Mouse (Mus musculus): ENCODE results near the gene Zfp217. TPM values are rescaled to one million over a fixed set of nuclear protein-coding genes. Genes with fewer than 3 reads are reported as not detected.
A peak's percentile ranks its signal among the peaks of the same experiment; 100 is the strongest.

Zfp217 gene
- total and polyA plus RNA-seq, 2 experiments from 2014 or later = 2.1 to 10.1 TPM

- Histone ChIP-seq H3K4me1 (ENCODE audit: control insufficient read depth, insufficient read depth) (peaks cover 11% of the 10 kb centered on the region), H3K9me3 (replicated peaks; ENCODE audit: control insufficient read depth, low read length) (no peaks in the 10 kb centered on the region), H3K4me3 (ENCODE audit: low read depth, low read length) (no peak overlapping the region), H3K36me3 (replicated peaks; ENCODE audit: control insufficient read depth, insufficient read depth, low read length) (no peaks in the 10 kb centered on the region), H3K9ac (replicated peaks; ENCODE audit: low read depth, low read length) (no peak overlapping the region), H3K4me2 (ENCODE audit: low read depth, low read length) (no peak overlapping the region), H3K27me3 (ENCODE audit: control insufficient read depth, insufficient read depth, low read length) (no peaks in the 10 kb centered on the region), H3K27ac (ENCODE audit: low read depth) (no peak overlapping the region)
- DNase-seq (ENCODE audit: low spot score) = no peak
- TF ChIP-seq CTCF (IDR thresholded peaks at IDR 0.05; ENCODE audit: low read depth) = no peak
- no peak for TF ChIP-seq EP300 (IDR thresholded peaks at IDR 0.05; ENCODE audit: low read depth)
- WGBS = 73% methylated on average over 4 of the region's 4 CpGs
- no peak for ATAC-seq (ENCODE audit: insufficient read depth, low read depth)
These were observed 11.1 kb upstream of the Zfp217 start for GRCm38 (mm10) chr2:170158987-170159386.

GRCm38 (mm10) chr2:170158251-170158650 is 10.3 kb upstream of the Zfp217 start:
- 37% methylated on average over 5 of the region's 5 CpGs for WGBS
- DNase-seq (ENCODE audit: low spot score) = no peak

GRCm38 (mm10) chr2:170157280-170158200 is 9.6 kb upstream of the Zfp217 start:
- Histone ChIP-seq H3K27me3 (ENCODE audit: control insufficient read depth, insufficient read depth, low read length) (no peaks in the 10 kb centered on the region), H3K36me3 (replicated peaks; ENCODE audit: control insufficient read depth, insufficient read depth, low read length) (no peaks in the 10 kb centered on the region), H3K4me2 (ENCODE audit: low read depth, low read length) (no peak overlapping the region), H3K4me3 (ENCODE audit: low read depth, low read length) (no peak overlapping the region), H3K9me3 (replicated peaks; ENCODE audit: control insufficient read depth, low read length) (no peaks in the 10 kb centered on the region), H3K4me1 (ENCODE audit: control insufficient read depth, insufficient read depth) (peaks cover 11% of the 10 kb centered on the region), H3K9ac (replicated peaks; ENCODE audit: low read depth, low read length) (no peak overlapping the region), H3K27ac (ENCODE audit: low read depth) (no peak overlapping the region)
- ATAC-seq (ENCODE audit: insufficient read depth, low read depth) (no peak), DNase-seq (ENCODE audit: low spot score) (no peak)
- no peak for TF ChIP-seq CTCF (IDR thresholded peaks at IDR 0.05; ENCODE audit: low read depth)
- TF ChIP-seq EP300 (IDR thresholded peaks at IDR 0.05; ENCODE audit: low read depth) = no peak
- WGBS = 55% methylated on average over 11 of the region's 11 CpGs

More at GRCm38 (mm10) chr2:170158251-170158650, 10.3 kb upstream of the Zfp217 start:
- Histone ChIP-seq H3K27me3 (ENCODE audit: control insufficient read depth, insufficient read depth, low read length) (no peaks in the 10 kb centered on the region), H3K36me3 (replicated peaks; ENCODE audit: control insufficient read depth, insufficient read depth, low read length) (no peaks in the 10 kb centered on the region), H3K4me1 (ENCODE audit: control insufficient read depth, insufficient read depth) (peaks cover 11% of the 10 kb centered on the region), H3K4me3 (ENCODE audit: low read depth, low read length) (no peak overlapping the region), H3K9me3 (replicated peaks; ENCODE audit: control insufficient read depth, low read length) (no peaks in the 10 kb centered on the region), H3K9ac (replicated peaks; ENCODE audit: low read depth, low read length) (no peak overlapping the region), H3K27ac (ENCODE audit: low read depth) (peak overlapping the region; percentile 1; the same call in 1 of the 2 replicates), H3K4me2 (ENCODE audit: low read depth, low read length) (no peak overlapping the region)
- TF ChIP-seq EP300 (IDR thresholded peaks at IDR 0.05; ENCODE audit: low read depth) = no peak
- no peak for TF ChIP-seq CTCF (IDR thresholded peaks at IDR 0.05; ENCODE audit: low read depth)
- ATAC-seq (ENCODE audit: insufficient read depth, low read depth) = no peak

- peak; percentile 75 for ATAC-seq (ENCODE audit: insufficient read depth, low read depth)
- under 1% methylated on average over 18 of the region's 18 CpGs for WGBS
- TF ChIP-seq CTCF (IDR thresholded peaks at IDR 0.05; ENCODE audit: low read depth) = peak; percentile 40
- TF ChIP-seq EP300 (IDR thresholded peaks at IDR 0.05; ENCODE audit: low read depth) = peak; percentile 11
- Histone ChIP-seq H3K27ac (ENCODE audit: low read depth) (peak overlapping the region; percentile 87), H3K9ac (replicated peaks; ENCODE audit: low read depth, low read length) (peak overlapping the region; percentile 40; the same call in 1 of the 2 replicates), H3K36me3 (replicated peaks; ENCODE audit: control insufficient read depth, insufficient read depth, low read length) (no peaks in the 10 kb centered on the region), H3K4me2 (ENCODE audit: low read depth, low read length) (peak overlapping the region; percentile 73), H3K27me3 (ENCODE audit: control insufficient read depth, insufficient read depth, low read length) (no peaks in the 10 kb centered on the region), H3K4me1 (ENCODE audit: control insufficient read depth, insufficient read depth) (peaks cover 11% of the 10 kb centered on the region), H3K4me3 (ENCODE audit: low read depth, low read length) (peak overlapping the region; percentile 41), H3K9me3 (replicated peaks; ENCODE audit: control insufficient read depth, low read length) (no peaks in the 10 kb centered on the region)
- DNase-seq (ENCODE audit: low spot score) = peak; percentile 92
These were observed 7.3 kb upstream of the Zfp217 start for GRCm38 (mm10) chr2:170155089-170155740.

GRCm38 (mm10) chr2:170154738-170155088 is 6.8 kb upstream of the Zfp217 start:
- DNase-seq (ENCODE audit: low spot score) (no peak), ATAC-seq (ENCODE audit: insufficient read depth, low read depth) (no peak)
- Histone ChIP-seq H3K9me3 (replicated peaks; ENCODE audit: control insufficient read depth, low read length) (no peaks in the 10 kb centered on the region), H3K27ac (ENCODE audit: low read depth) (peak overlapping the region; percentile 87), H3K27me3 (ENCODE audit: control insufficient read depth, insufficient read depth, low read length) (no peaks in the 10 kb centered on the region), H3K4me3 (ENCODE audit: low read depth, low read length) (peak overlapping the region; percentile 41), H3K4me2 (ENCODE audit: low read depth, low read length) (peak overlapping the region; percentile 73), H3K4me1 (ENCODE audit: control insufficient read depth, insufficient read depth) (peaks cover 11% of the 10 kb centered on the region), H3K36me3 (replicated peaks; ENCODE audit: control insufficient read depth, insufficient read depth, low read length) (no peaks in the 10 kb centered on the region), H3K9ac (replicated peaks; ENCODE audit: low read depth, low read length) (peak overlapping the region; percentile 40; the same call in 1 of the 2 replicates)
- 8% methylated on average over 5 of the region's 5 CpGs for WGBS
- no peak for TF ChIP-seq CTCF (IDR thresholded peaks at IDR 0.05; ENCODE audit: low read depth)
- peak; percentile 51 for TF ChIP-seq EP300 (IDR thresholded peaks at IDR 0.05; ENCODE audit: low read depth)

Measured in heart, postnatal 0 days (tissue).